Mouse (Mus musculus): Measurements from ENCODE around the gene Susd1.

DNA sequence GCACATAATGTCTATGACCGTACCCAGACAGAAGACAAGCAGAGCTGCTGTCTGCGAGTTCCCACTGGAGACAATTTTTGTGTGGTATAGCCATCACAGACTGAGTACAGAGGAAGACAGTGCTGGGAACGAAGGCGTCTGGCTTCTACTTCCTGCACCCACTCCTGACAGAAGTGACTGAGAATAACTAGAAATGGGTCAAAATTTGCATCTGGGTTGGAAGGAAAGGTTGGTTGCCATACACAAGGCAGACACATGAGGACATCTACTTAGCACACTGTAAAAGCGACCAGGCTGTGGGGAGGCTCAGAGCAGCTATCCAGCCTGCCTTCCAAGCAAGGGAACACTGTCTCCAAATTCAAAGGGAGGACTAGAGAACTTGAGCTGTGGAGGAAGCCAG lies 66.5 kb downstream of the Susd1 start:
- TF ChIP-seq POLR2A (IDR thresholded peaks at IDR 0.05; ENCODE audit: insufficient read depth, low read depth, low read length) (no peak), CTCF (IDR thresholded peaks at IDR 0.05) (no peak)
